Mouse (Mus musculus): ENCODE measurements around the gene Cops9. TPM values are rescaled to one million over a fixed set of nuclear protein-coding genes. Genes with fewer than 3 reads are reported as not detected.

The Cops9 gene
- polyA plus RNA-seq, 1 experiment from 2014 or later, result 534 TPM

DNA sequence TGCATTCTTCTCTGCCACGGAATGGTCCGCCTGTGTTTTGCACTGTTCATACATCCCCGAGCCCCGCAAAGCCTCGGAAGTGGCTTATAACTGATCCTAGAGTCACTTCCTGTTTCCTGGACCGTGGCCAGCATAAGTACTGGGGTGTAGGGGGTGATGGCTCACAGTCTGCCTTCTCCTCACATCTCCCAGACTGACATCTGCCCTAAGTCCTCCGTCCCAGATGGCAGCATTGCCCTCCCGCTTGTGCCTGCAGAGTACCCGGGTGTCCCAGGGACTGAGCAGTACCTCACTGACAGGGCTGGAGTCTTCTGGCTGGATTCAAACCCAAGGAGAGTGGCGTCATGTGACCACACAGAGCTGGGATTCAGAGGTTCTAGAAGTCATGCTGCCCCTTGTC is 6.4 kb upstream of the Cops9 start:
- 42% methylated on average over 10 of the region's 10 CpGs for WGBS
- Histone ChIP-seq H3K27me3 (ENCODE audit: insufficient read depth, low read length) (no peaks in the 10 kb centered on the region), H3K9ac (ENCODE audit: low read depth, low read length) (no peak overlapping the region), H3K4me2 (ENCODE audit: low read length) (no peak overlapping the region), H3K4me3 (replicated peaks; ENCODE audit: low read depth, low read length) (no peak overlapping the region), H3K9me3 (replicated peaks; ENCODE audit: low read length) (no peaks in the 10 kb centered on the region), H3K36me3 (ENCODE audit: insufficient read depth, low read length) (no peaks in the 10 kb centered on the region), H3K27ac (no peak overlapping the region), H3K4me1 (replicated peaks; ENCODE audit: insufficient read depth, low read length) (no peaks in the 10 kb centered on the region; the same call in 1 of the 2 replicates)
- ATAC-seq (replicated peaks; ENCODE audit: low FRiP score, low read depth), result peak; percentile 23; the same call in 1 of the 2 replicates
- no peak for TF ChIP-seq CTCF (IDR thresholded peaks at IDR 0.05; ENCODE audit: low read depth)
- no peak for DNase-seq (ENCODE audit: low spot score)

DNA sequence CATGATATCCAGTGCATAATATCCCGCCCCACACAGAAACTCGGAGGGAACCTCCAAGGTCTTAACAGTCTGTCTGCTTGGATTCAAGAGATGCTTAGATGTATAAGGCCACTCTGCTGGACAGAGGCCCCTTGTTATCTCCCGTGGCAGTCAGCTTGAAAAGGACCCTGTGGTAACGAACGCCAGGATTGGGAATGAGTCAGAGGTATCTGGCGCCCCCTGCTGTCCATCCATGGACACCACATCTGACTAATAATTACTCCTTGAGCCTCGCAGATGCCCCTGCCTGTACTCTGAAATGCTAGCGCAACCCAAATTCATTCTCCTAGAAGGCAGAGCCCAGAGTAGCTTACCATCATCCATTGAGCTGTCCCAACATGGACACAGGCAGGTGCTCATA is 6.0 kb upstream of the Cops9 start:
- Histone ChIP-seq H3K4me3 (replicated peaks; ENCODE audit: low read depth, low read length) (no peak overlapping the region), H3K27ac (no peak overlapping the region), H3K27me3 (ENCODE audit: insufficient read depth, low read length) (no peaks in the 10 kb centered on the region), H3K4me1 (replicated peaks; ENCODE audit: insufficient read depth, low read length) (no peaks in the 10 kb centered on the region; the same call in 1 of the 2 replicates), H3K9me3 (replicated peaks; ENCODE audit: low read length) (no peaks in the 10 kb centered on the region), H3K4me2 (ENCODE audit: low read length) (no peak overlapping the region), H3K36me3 (ENCODE audit: insufficient read depth, low read length) (no peaks in the 10 kb centered on the region), H3K9ac (ENCODE audit: low read depth, low read length) (no peak overlapping the region)
- ATAC-seq (replicated peaks; ENCODE audit: low FRiP score, low read depth), result peak; percentile 36; the same call in 1 of the 2 replicates
- TF ChIP-seq CTCF (IDR thresholded peaks at IDR 0.05; ENCODE audit: low read depth), result peak; percentile 91
- peak; percentile 90 for DNase-seq (ENCODE audit: low spot score)
- 8% methylated on average over 8 of the region's 8 CpGs for WGBS

- no peaks in the 10 kb centered on the region for H3K9me3 ChIP-seq (replicated peaks; ENCODE audit: low read length)
- 70% methylated on average over 4 of the region's 4 CpGs for WGBS
- no peaks in the 10 kb centered on the region for H3K27me3 ChIP-seq (ENCODE audit: insufficient read depth, low read length)
- H3K9ac ChIP-seq (ENCODE audit: low read depth, low read length), result no peak overlapping the region
- H3K4me2 ChIP-seq (ENCODE audit: low read length), result no peak overlapping the region
- TF ChIP-seq CTCF (IDR thresholded peaks at IDR 0.05; ENCODE audit: low read depth), result no peak
- no peak for DNase-seq (ENCODE audit: low spot score)
- no peaks in the 10 kb centered on the region for H3K36me3 ChIP-seq (ENCODE audit: insufficient read depth, low read length)
- no peak for ATAC-seq (replicated peaks; ENCODE audit: low FRiP score, low read depth)
- H3K4me3 ChIP-seq (replicated peaks; ENCODE audit: low read depth, low read length), result no peak overlapping the region
- H3K4me1 ChIP-seq (replicated peaks; ENCODE audit: insufficient read depth, low read length), result no peaks in the 10 kb centered on the region; the same call in 1 of the 2 replicates
- H3K27ac ChIP-seq, result no peak overlapping the region
These were observed 5.2 kb upstream of the Cops9 start for GRCm38 (mm10) chr1:92647026-92647425.

DNA sequence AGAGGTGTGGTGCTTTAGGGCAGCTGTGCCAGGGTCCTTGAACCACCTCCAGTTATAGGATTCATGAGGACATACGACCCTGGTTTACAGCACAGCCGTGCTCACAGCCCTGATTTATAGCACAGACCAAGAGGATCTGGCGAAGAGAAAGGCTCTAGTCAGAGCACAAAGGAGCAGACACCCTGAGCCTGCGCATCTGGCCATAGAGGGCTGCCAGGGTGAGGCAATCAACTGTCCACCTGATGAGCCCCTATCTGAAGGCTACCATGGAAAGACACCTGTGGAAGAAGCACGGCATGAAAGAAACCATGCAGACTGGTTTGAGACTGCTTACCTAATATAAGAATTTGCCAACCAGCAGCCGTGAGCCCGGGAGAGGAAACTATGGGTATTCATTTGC is 4.8 kb upstream of the Cops9 start:
- Histone ChIP-seq H3K36me3 (ENCODE audit: insufficient read depth, low read length) (no peaks in the 10 kb centered on the region), H3K27me3 (ENCODE audit: insufficient read depth, low read length) (no peaks in the 10 kb centered on the region), H3K9me3 (replicated peaks; ENCODE audit: low read length) (no peaks in the 10 kb centered on the region), H3K9ac (ENCODE audit: low read depth, low read length) (no peak overlapping the region), H3K4me3 (replicated peaks; ENCODE audit: low read depth, low read length) (no peak overlapping the region), H3K4me2 (ENCODE audit: low read length) (no peak overlapping the region), H3K4me1 (replicated peaks; ENCODE audit: insufficient read depth, low read length) (no peaks in the 10 kb centered on the region; the same call in 1 of the 2 replicates), H3K27ac (no peak overlapping the region)
- no peak for TF ChIP-seq CTCF (IDR thresholded peaks at IDR 0.05; ENCODE audit: low read depth)
- 50% methylated on average over 7 of the region's 7 CpGs for WGBS
- ATAC-seq (replicated peaks; ENCODE audit: low FRiP score, low read depth) (no peak), DNase-seq (ENCODE audit: low spot score) (no peak)

DNA sequence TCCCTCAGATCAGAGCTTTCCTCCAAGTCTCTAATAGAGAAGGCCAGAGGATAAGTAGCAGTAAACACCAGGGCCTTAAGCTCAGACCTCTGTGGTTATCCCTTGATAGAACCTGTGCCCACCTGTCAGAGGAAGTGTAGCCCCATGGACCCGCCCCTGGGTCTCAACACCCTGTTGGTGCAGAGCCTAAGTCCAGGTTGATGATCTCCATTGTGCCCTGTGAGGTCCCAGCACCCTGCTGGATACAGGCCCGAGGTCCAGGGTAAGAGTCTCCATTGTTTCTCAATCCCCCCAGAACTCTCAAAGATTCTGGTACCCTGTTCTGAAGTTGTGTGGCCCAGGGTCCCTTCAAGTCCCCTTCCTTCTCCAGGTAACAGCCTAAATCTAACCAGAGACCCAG is 4.3 kb upstream of the Cops9 start:
- no peak for TF ChIP-seq CTCF (IDR thresholded peaks at IDR 0.05; ENCODE audit: low read depth)
- ATAC-seq (replicated peaks; ENCODE audit: low FRiP score, low read depth), result no peak

DNA sequence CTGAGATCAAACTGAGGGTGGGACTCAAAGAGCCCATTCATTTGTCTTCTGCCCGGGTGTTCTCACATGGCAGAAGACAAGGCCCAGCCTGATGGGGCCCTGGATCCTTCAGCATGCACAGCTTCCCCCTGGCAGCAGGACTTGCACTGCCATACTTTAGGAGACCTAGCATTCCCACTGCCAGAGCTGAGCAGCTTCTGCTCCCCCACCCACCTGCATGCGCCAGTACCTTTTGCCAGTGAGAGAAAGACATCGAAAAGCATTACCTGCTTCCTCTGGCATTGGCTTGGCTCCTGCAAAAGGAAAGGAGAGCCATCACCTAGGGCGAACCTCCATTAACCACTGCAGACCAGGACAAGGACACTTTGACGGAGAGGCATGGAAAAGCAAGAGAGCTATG is 3.1 kb upstream of the Cops9 start:
- TF ChIP-seq CTCF (IDR thresholded peaks at IDR 0.05; ENCODE audit: low read depth), result no peak

More for the DNA sequence above, 4.3 kb upstream of the Cops9 start:
- no peaks in the 10 kb centered on the region for H3K9me3 ChIP-seq (replicated peaks; ENCODE audit: low read length)
- peaks cover 1% of the 10 kb centered on the region; the same call in 1 of the 2 replicates for H3K4me1 ChIP-seq (replicated peaks; ENCODE audit: insufficient read depth, low read length)
- 61% methylated on average over 2 of the region's 2 CpGs for WGBS
- no peaks in the 10 kb centered on the region for H3K27me3 ChIP-seq (ENCODE audit: insufficient read depth, low read length)
- H3K9ac ChIP-seq (ENCODE audit: low read depth, low read length), result no peak overlapping the region
- no peak overlapping the region for H3K27ac ChIP-seq
- H3K4me2 ChIP-seq (ENCODE audit: low read length), result no peak overlapping the region
- no peak overlapping the region for H3K4me3 ChIP-seq (replicated peaks; ENCODE audit: low read depth, low read length)
- DNase-seq (ENCODE audit: low spot score), result no peak
- no peaks in the 10 kb centered on the region for H3K36me3 ChIP-seq (ENCODE audit: insufficient read depth, low read length)

GRCm38 (mm10) chr1:92643691-92644090 is 1.9 kb upstream of the Cops9 start:
- H3K27ac ChIP-seq, result no peak overlapping the region
- H3K9me3 ChIP-seq (replicated peaks; ENCODE audit: low read length), result no peaks in the 10 kb centered on the region
- DNase-seq (ENCODE audit: low spot score) (no peak), ATAC-seq (replicated peaks; ENCODE audit: low FRiP score, low read depth) (no peak)
- H3K9ac ChIP-seq (ENCODE audit: low read depth, low read length), result no peak overlapping the region
- no peak overlapping the region for H3K4me3 ChIP-seq (replicated peaks; ENCODE audit: low read depth, low read length)
- 75% methylated on average over 4 of the region's 4 CpGs for WGBS
- TF ChIP-seq CTCF (IDR thresholded peaks at IDR 0.05; ENCODE audit: low read depth), result no peak
- H3K27me3 ChIP-seq (ENCODE audit: insufficient read depth, low read length), result no peaks in the 10 kb centered on the region
- H3K4me1 ChIP-seq (replicated peaks; ENCODE audit: insufficient read depth, low read length), result peaks cover 9% of the 10 kb centered on the region; the same call in 1 of the 2 replicates
- H3K36me3 ChIP-seq (ENCODE audit: insufficient read depth, low read length), result no peaks in the 10 kb centered on the region
- H3K4me2 ChIP-seq (ENCODE audit: low read length), result no peak overlapping the region

More for the DNA sequence above, 3.1 kb upstream of the Cops9 start:
- peaks cover 9% of the 10 kb centered on the region; the same call in 1 of the 2 replicates for H3K4me1 ChIP-seq (replicated peaks; ENCODE audit: insufficient read depth, low read length)
- no peaks in the 10 kb centered on the region for H3K9me3 ChIP-seq (replicated peaks; ENCODE audit: low read length)
- H3K9ac ChIP-seq (ENCODE audit: low read depth, low read length), result no peak overlapping the region
- ATAC-seq (replicated peaks; ENCODE audit: low FRiP score, low read depth), result no peak
- no peak overlapping the region for H3K4me2 ChIP-seq (ENCODE audit: low read length)
- no peak overlapping the region for H3K4me3 ChIP-seq (replicated peaks; ENCODE audit: low read depth, low read length)
- H3K27me3 ChIP-seq (ENCODE audit: insufficient read depth, low read length), result no peaks in the 10 kb centered on the region
- no peak for DNase-seq (ENCODE audit: low spot score)
- no peaks in the 10 kb centered on the region for H3K36me3 ChIP-seq (ENCODE audit: insufficient read depth, low read length)
- 86% methylated on average over 5 of the region's 5 CpGs for WGBS
- H3K27ac ChIP-seq, result no peak overlapping the region

All from kidney, postnatal 0 days (tissue).